In genomic region chr7:18991660-18992293, GRCm38 (mm10) we compare ENCODE assay signal across 8 mouse cellular contexts. TPM values are rescaled to one million over a fixed set of nuclear protein-coding genes. Genes with fewer than 3 reads are reported as not detected.
DNase-seq lines count a peak whose midpoint lies in the region; ATAC-seq and TF ChIP-seq lines count a peak whose summit lies in the region.

No protein-coding gene starts in this region.

- peaks cover 5% of the 10 kb centered on the region; the same call in 1 of the 2 replicates for H3K4me1 ChIP-seq in brown adipose tissue, adult 24 weeks (ENCODE audit: control insufficient read depth, insufficient read depth, insufficient read length, low read length)
- peaks cover 12% of the 10 kb centered on the region; the same call in 1 of the 2 replicates for H3K4me1 ChIP-seq in heart, embryonic 11.5 days (ENCODE audit: control insufficient read depth, insufficient read depth, low read length)
- H3K4me1 ChIP-seq in limb, embryonic 14.5 days (ENCODE audit: control insufficient read depth, insufficient read depth, low read length) = peaks cover 10% of the 10 kb centered on the region

- H3K9ac ChIP-seq in heart, embryonic 11.5 days (ENCODE audit: low read depth, low read length) = peak overlapping the region; percentile 65
- H3K9ac ChIP-seq in limb, embryonic 14.5 days (ENCODE audit: low read depth, low read length, severe bottlenecking) = peak overlapping the region; percentile 50

- no peaks in the 10 kb centered on the region for H3K9me3 ChIP-seq in heart, embryonic 11.5 days (replicated peaks; ENCODE audit: control insufficient read depth, low read length)
- H3K9me3 ChIP-seq in limb, embryonic 14.5 days (ENCODE audit: control insufficient read depth, low read length) = no peaks in the 10 kb centered on the region

- H3K4me3 ChIP-seq in brown adipose tissue, adult 24 weeks (ENCODE audit: insufficient read depth, low read depth, low read length) = peak overlapping the region; percentile 62
- peak overlapping the region; percentile 48 for H3K4me3 ChIP-seq in heart, embryonic 11.5 days (ENCODE audit: low read depth, low read length)
- H3K4me3 ChIP-seq in limb, embryonic 14.5 days (replicated peaks; ENCODE audit: low read length) = peak overlapping the region; percentile 49

- WGBS in heart, embryonic 11.5 days (ENCODE audit: insufficient replicate concordance) = under 1% methylated on average over 59 of the region's 59 CpGs
- WGBS in limb, embryonic 14.5 days = under 1% methylated on average over 52 of the region's 59 CpGs

- no peaks in the 10 kb centered on the region for H3K36me3 ChIP-seq in heart, embryonic 11.5 days (ENCODE audit: control insufficient read depth, insufficient read depth, low read length)
- no peaks in the 10 kb centered on the region; the same call in 1 of the 2 replicates for H3K36me3 ChIP-seq in limb, embryonic 14.5 days (ENCODE audit: control insufficient read depth, insufficient read depth, low read length)

- TF ChIP-seq POLR2A in limb, embryonic 14.5 days (IDR thresholded peaks at IDR 0.05; ENCODE audit: borderline replicate concordance, extremely low read depth, insufficient read depth, insufficient read length) = no peak

- ATAC-seq in frontal cortex, adult (ENCODE audit: low TSS enrichment) = peak; percentile 5; the same call in 1 of the 2 replicates
- ATAC-seq in heart, embryonic 11.5 days (replicated peaks; ENCODE audit: insufficient number of reproducible peaks, low FRiP score, low TSS enrichment) = peak; percentile 1; the same call in 1 of the 2 replicates
- ATAC-seq in limb, embryonic 14.5 days (ENCODE audit: low FRiP score, low read depth) = no peak
- ATAC-seq in activated CD4-positive, CD25-positive, alpha-beta regulatory T cell, adult 4 months = no peak

- peaks cover 26% of the 10 kb centered on the region for H3K27me3 ChIP-seq in heart, embryonic 11.5 days (ENCODE audit: control insufficient read depth, insufficient read depth, low read length)
- H3K27me3 ChIP-seq in limb, embryonic 14.5 days (ENCODE audit: control insufficient read depth, insufficient read depth, low read length) = peaks cover 16% of the 10 kb centered on the region

- H3K4me2 ChIP-seq in heart, embryonic 11.5 days = peak overlapping the region; percentile 73
- H3K4me2 ChIP-seq in limb, embryonic 14.5 days (replicated peaks; ENCODE audit: low read depth, low read length, severe bottlenecking) = peak overlapping the region; percentile 86

- no peak for DNase-seq in frontal cortex, postnatal 10 days (ENCODE audit: low spot score in 2 of 2)
- peak; percentile 21 for DNase-seq in 3T3-L1 (ENCODE audit: low read depth, low spot score)
- DNase-seq in limb, embryonic 14.5 days (ENCODE audit: low spot score) = no peak
- DNase-seq in right cerebral cortex, postnatal 25 days = peak; percentile 60

- H3K27ac ChIP-seq in brown adipose tissue, adult 24 weeks (replicated peaks; ENCODE audit: low read depth, low read length) = no peak overlapping the region
- H3K27ac ChIP-seq in heart, embryonic 11.5 days (ENCODE audit: low read depth, low read length) = no peak overlapping the region
- no peak overlapping the region for H3K27ac ChIP-seq in limb, embryonic 14.5 days (replicated peaks; ENCODE audit: low read depth, low read length)

RNA-seq across cellular contexts. Expression of gene Mypop, which starts 0.7 kb away (rescaled TPM):
- 2.7 and 6.0 TPM in 2 replicates for polyA plus RNA-seq in brown adipose tissue, adult 24 weeks (2012; ENCODE audit: insufficient read depth, insufficient read length, missing spikeins)
- polyA plus RNA-seq in heart, embryonic 11.5 days (2014; fragmentation: Nextera tagmentation; extraction: Ambion mirVana) = 2.1 and 2.2 TPM in 2 replicates
- 13.6 and 19.3 TPM in 2 replicates for polyA plus RNA-seq in limb, embryonic 14.5 days (2012; rRNA removed)
- polyA plus RNA-seq in limb, embryonic 14.5 days (2014; fragmentation: Nextera tagmentation; extraction: Ambion mirVana) = 5.3 and 5.7 TPM in 2 replicates
- polyA plus RNA-seq in activated CD4-positive, CD25-positive, alpha-beta regulatory T cell, adult 4 months (2017; shearing (Covaris generic)) = 1 to 10 TPM; 2.2 to 2.8 TPM

RNA-seq across cellular contexts. Expression of gene Nanos2, which starts 4.6 kb away (rescaled TPM):
- not detected in 2 replicates for polyA plus RNA-seq in brown adipose tissue, adult 24 weeks (2012; ENCODE audit: insufficient read depth, insufficient read length, missing spikeins)
- not detected in 2 replicates for polyA plus RNA-seq in heart, embryonic 11.5 days (2014; fragmentation: Nextera tagmentation; extraction: Ambion mirVana)
- 0.06 TPM in 1 of 2 replicates, not detected in the other for polyA plus RNA-seq in limb, embryonic 14.5 days (2012; rRNA removed)
- not detected in 2 replicates for polyA plus RNA-seq in limb, embryonic 14.5 days (2014; fragmentation: Nextera tagmentation; extraction: Ambion mirVana)
- polyA plus RNA-seq in activated CD4-positive, CD25-positive, alpha-beta regulatory T cell, adult 4 months (2017; shearing (Covaris generic)) = under 1 TPM in 1 of 2 experiments, not detected in 1; 0.31 TPM

RNA-seq across cellular contexts. Expression of gene Irf2bp1, which starts 12.1 kb away (rescaled TPM):
- polyA plus RNA-seq in brown adipose tissue, adult 24 weeks (2012; ENCODE audit: insufficient read depth, insufficient read length, missing spikeins) = 7.9 and 11.4 TPM in 2 replicates
- 13.9 and 14.2 TPM in 2 replicates for polyA plus RNA-seq in heart, embryonic 11.5 days (2014; fragmentation: Nextera tagmentation; extraction: Ambion mirVana)
- 36.1 and 46.8 TPM in 2 replicates for polyA plus RNA-seq in limb, embryonic 14.5 days (2012; rRNA removed)
- polyA plus RNA-seq in limb, embryonic 14.5 days (2014; fragmentation: Nextera tagmentation; extraction: Ambion mirVana) = 34.2 and 37.3 TPM in 2 replicates
- polyA plus RNA-seq in activated CD4-positive, CD25-positive, alpha-beta regulatory T cell, adult 4 months (2017; shearing (Covaris generic)) = 1 to 10 TPM; 2.0 to 3.0 TPM

RNA-seq across cellular contexts. Expression of gene Foxa3, which starts 31.6 kb away (rescaled TPM):
- not detected in 2 replicates for polyA plus RNA-seq in brown adipose tissue, adult 24 weeks (2012; ENCODE audit: insufficient read depth, insufficient read length, missing spikeins)
- 0.59 TPM in 1 of 2 replicates, not detected in the other for polyA plus RNA-seq in heart, embryonic 11.5 days (2014; fragmentation: Nextera tagmentation; extraction: Ambion mirVana)
- polyA plus RNA-seq in limb, embryonic 14.5 days (2012; rRNA removed) = 5.3 and 6.7 TPM in 2 replicates
- 3.1 and 3.2 TPM in 2 replicates for polyA plus RNA-seq in limb, embryonic 14.5 days (2014; fragmentation: Nextera tagmentation; extraction: Ambion mirVana)
- polyA plus RNA-seq in activated CD4-positive, CD25-positive, alpha-beta regulatory T cell, adult 4 months (2017; shearing (Covaris generic)) = under 1 TPM in 1 of 2 experiments, not detected in 1; 0.16 TPM

RNA-seq across cellular contexts. Expression of gene Sympk, which starts 32.4 kb away (rescaled TPM):
- polyA plus RNA-seq in brown adipose tissue, adult 24 weeks (2012; ENCODE audit: insufficient read depth, insufficient read length, missing spikeins) = 28.1 and 42.9 TPM in 2 replicates
- polyA plus RNA-seq in heart, embryonic 11.5 days (2014; fragmentation: Nextera tagmentation; extraction: Ambion mirVana) = 17.6 and 21.4 TPM in 2 replicates
- polyA plus RNA-seq in limb, embryonic 14.5 days (2012; rRNA removed) = 97.0 and 113 TPM in 2 replicates
- 23.0 and 27.5 TPM in 2 replicates for polyA plus RNA-seq in limb, embryonic 14.5 days (2014; fragmentation: Nextera tagmentation; extraction: Ambion mirVana)
- polyA plus RNA-seq in activated CD4-positive, CD25-positive, alpha-beta regulatory T cell, adult 4 months (2017; shearing (Covaris generic)) = 10 to 100 TPM in 1 of 2 experiments, 1 to 10 TPM in 1; 10.0 to 10.3 TPM

Comparison
In these comparisons a context has a peak if more than half of its experiments do, and no peak if none do; other contexts are left out.
1. ATAC-seq: peak in frontal cortex, adult (single experiment) and heart, embryonic 11.5 days (single experiment); none in limb, embryonic 14.5 days (single experiment) and activated CD4-positive, CD25-positive, alpha-beta regulatory T cell, adult 4 months (single experiment).
2. DNase-seq: peak in 3T3-L1 (single experiment) and right cerebral cortex, postnatal 25 days (single experiment); none in frontal cortex, postnatal 10 days (0 of 2) and limb, embryonic 14.5 days (single experiment).
3. Peak in every context shown above with its lines, with median percentiles within 50 percentile points of each other: H3K4me3 ChIP-seq.